Mouse (Mus musculus): ENCODE results near the gene Mtmr12.

- TF ChIP-seq CTCF (conservative IDR thresholded peaks at IDR 0.05; ENCODE audit: low read length): no peak
- TF ChIP-seq POU5F1 (IDR thresholded peaks at IDR 0.05; ENCODE audit: borderline replicate concordance, low read length): no peak
- TF ChIP-seq NANOG (IDR thresholded peaks at IDR 0.05; ENCODE audit: borderline replicate concordance, low read length): no peak
These were observed 503 bp downstream of the Mtmr12 start for GRCm38 (mm10) chr15:12205160-12205901.

Data from E14TG2a.4 (cell line).